Mouse (Mus musculus): Measurements from ENCODE around the gene Olfr1105. TPM values are rescaled to one million over a fixed set of nuclear protein-coding genes. Genes with fewer than 3 reads are reported as not detected.

Gene Olfr1105
- not detected in 2 replicates for polyA plus RNA-seq (2014; fragmentation: Nextera tagmentation; extraction: Ambion mirVana)

GRCm38 (mm10) chr2:87036431-87036830, at the start of gene Olfr1105:
Gene Olfr1105, minus strand, starts transcription at chr2:87036531.
- Histone ChIP-seq H3K4me1 (replicated peaks; ENCODE audit: control insufficient read depth, insufficient read depth, low read length) (no peaks in the 10 kb centered on the region), H3K9ac (ENCODE audit: low read depth, low read length) (no peak within 1 kb of the TSS), H3K4me2 (replicated peaks; ENCODE audit: low read depth, low read length) (no peak within 1 kb of the TSS), H3K9me3 (ENCODE audit: control insufficient read depth, low read length) (no peaks in the 10 kb centered on the region), H3K27me3 (ENCODE audit: control insufficient read depth, insufficient read depth, low read length) (no peaks in the 10 kb centered on the region), H3K4me3 (ENCODE audit: low read depth, low read length) (no peak within 1 kb of the TSS), H3K27ac (ENCODE audit: low read depth, low read length) (no peak within 1 kb of the TSS), H3K36me3 (ENCODE audit: control insufficient read depth, insufficient read depth, low read length) (no peaks in the 10 kb centered on the region)
- ATAC-seq (ENCODE audit: low FRiP score) (no peak), DNase-seq (ENCODE audit: low spot score) (no peak)

DNA sequence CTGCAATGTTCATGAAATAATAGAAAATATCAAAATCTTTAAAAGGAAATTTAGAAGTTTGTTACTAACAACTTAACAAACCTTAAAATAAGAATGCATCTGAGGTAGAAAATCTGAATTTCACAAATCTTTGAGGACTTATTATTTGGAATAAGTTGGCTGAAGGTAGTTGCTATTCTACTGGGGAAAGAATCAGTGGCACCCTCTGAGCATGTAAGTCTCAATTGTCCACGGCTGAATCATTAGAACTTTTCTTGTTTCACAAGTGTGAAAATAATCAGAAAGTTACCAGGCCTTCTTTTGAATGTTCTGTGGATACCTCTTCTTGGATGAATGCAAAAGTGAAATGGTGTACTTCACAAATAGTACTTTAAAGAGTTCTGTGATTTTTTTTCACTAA, 39.4 kb upstream of the Olfr1105 start, which contains the start of gene Olfr1107:
Gene Olfr1107 (minus strand): TSS at position 101 of the 400 bp plus-strand sequence.
- H3K9ac ChIP-seq (ENCODE audit: low read depth, low read length): no peak within 1 kb of the TSS
- WGBS: 83% methylated on average over 1 of the region's 1 CpGs
- no peak for ATAC-seq (ENCODE audit: low FRiP score)

GRCm38 (mm10) chr2:87052173-87052572, 15.8 kb upstream of the Olfr1105 start, which contains the start of gene Olfr1106:
Gene Olfr1106, minus strand, starts transcription at chr2:87052273.
- Histone ChIP-seq H3K27me3 (ENCODE audit: control insufficient read depth, insufficient read depth, low read length) (no peaks in the 10 kb centered on the region), H3K27ac (ENCODE audit: low read depth, low read length) (no peak within 1 kb of the TSS), H3K36me3 (ENCODE audit: control insufficient read depth, insufficient read depth, low read length) (no peaks in the 10 kb centered on the region), H3K4me3 (ENCODE audit: low read depth, low read length) (no peak within 1 kb of the TSS), H3K9me3 (ENCODE audit: control insufficient read depth, low read length) (no peaks in the 10 kb centered on the region), H3K4me2 (replicated peaks; ENCODE audit: low read depth, low read length) (no peak within 1 kb of the TSS), H3K9ac (ENCODE audit: low read depth, low read length) (no peak within 1 kb of the TSS), H3K4me1 (replicated peaks; ENCODE audit: control insufficient read depth, insufficient read depth, low read length) (no peaks in the 10 kb centered on the region)
- 80% methylated on average over 1 of the region's 1 CpGs for WGBS
- ATAC-seq (ENCODE audit: low FRiP score): no peak
- no peak for DNase-seq (ENCODE audit: low spot score)

More for the DNA sequence above, 39.4 kb upstream of the Olfr1105 start, which contains the start of gene Olfr1107:
- Histone ChIP-seq H3K4me3 (ENCODE audit: low read depth, low read length) (no peak within 1 kb of the TSS), H3K36me3 (ENCODE audit: control insufficient read depth, insufficient read depth, low read length) (no peaks in the 10 kb centered on the region), H3K27ac (ENCODE audit: low read depth, low read length) (no peak within 1 kb of the TSS), H3K4me2 (replicated peaks; ENCODE audit: low read depth, low read length) (no peak within 1 kb of the TSS), H3K4me1 (replicated peaks; ENCODE audit: control insufficient read depth, insufficient read depth, low read length) (no peaks in the 10 kb centered on the region), H3K9me3 (ENCODE audit: control insufficient read depth, low read length) (no peaks in the 10 kb centered on the region), H3K27me3 (ENCODE audit: control insufficient read depth, insufficient read depth, low read length) (no peaks in the 10 kb centered on the region)
- no peak for DNase-seq (ENCODE audit: low spot score)

GRCm38 (mm10) chr2:87026980-87027379, 9.4 kb downstream of the Olfr1105 start, which contains the start of gene Olfr1104:
Gene Olfr1104, minus strand, starts transcription at chr2:87027080.
- H3K9ac ChIP-seq (ENCODE audit: low read depth, low read length): no peak within 1 kb of the TSS
- no peak within 1 kb of the TSS for H3K4me2 ChIP-seq (replicated peaks; ENCODE audit: low read depth, low read length)
- H3K27ac ChIP-seq (ENCODE audit: low read depth, low read length): no peak within 1 kb of the TSS
- H3K4me3 ChIP-seq (ENCODE audit: low read depth, low read length): no peak within 1 kb of the TSS
- H3K27me3 ChIP-seq (ENCODE audit: control insufficient read depth, insufficient read depth, low read length): no peaks in the 10 kb centered on the region
- DNase-seq (ENCODE audit: low spot score) (no peak), ATAC-seq (ENCODE audit: low FRiP score) (no peak)
- H3K36me3 ChIP-seq (ENCODE audit: control insufficient read depth, insufficient read depth, low read length): no peaks in the 10 kb centered on the region
- H3K4me1 ChIP-seq (replicated peaks; ENCODE audit: control insufficient read depth, insufficient read depth, low read length): no peaks in the 10 kb centered on the region
- WGBS: 89% methylated on average over 1 of the region's 1 CpGs
- H3K9me3 ChIP-seq (ENCODE audit: control insufficient read depth, low read length): no peaks in the 10 kb centered on the region

- DNase-seq (ENCODE audit: low spot score) (no peak), ATAC-seq (ENCODE audit: low FRiP score) (no peak)
- no peaks in the 10 kb centered on the region for H3K36me3 ChIP-seq (ENCODE audit: control insufficient read depth, insufficient read depth, low read length)
- H3K4me1 ChIP-seq (replicated peaks; ENCODE audit: control insufficient read depth, insufficient read depth, low read length): no peaks in the 10 kb centered on the region
- no peaks in the 10 kb centered on the region for H3K9me3 ChIP-seq (ENCODE audit: control insufficient read depth, low read length)
- no peaks in the 10 kb centered on the region for H3K27me3 ChIP-seq (ENCODE audit: control insufficient read depth, insufficient read depth, low read length)
- H3K4me3 ChIP-seq (ENCODE audit: low read depth, low read length): no peak within 1 kb of the TSS
- H3K4me2 ChIP-seq (replicated peaks; ENCODE audit: low read depth, low read length): no peak within 1 kb of the TSS
- no peak within 1 kb of the TSS for H3K27ac ChIP-seq (ENCODE audit: low read depth, low read length)
- no peak within 1 kb of the TSS for H3K9ac ChIP-seq (ENCODE audit: low read depth, low read length)
Measured at GRCm38 (mm10) chr2:86998098-86998497, 38.2 kb downstream of the Olfr1105 start, which contains the start of gene Olfr1102. Gene Olfr1102, plus strand, starts transcription at chr2:86998398.

DNA sequence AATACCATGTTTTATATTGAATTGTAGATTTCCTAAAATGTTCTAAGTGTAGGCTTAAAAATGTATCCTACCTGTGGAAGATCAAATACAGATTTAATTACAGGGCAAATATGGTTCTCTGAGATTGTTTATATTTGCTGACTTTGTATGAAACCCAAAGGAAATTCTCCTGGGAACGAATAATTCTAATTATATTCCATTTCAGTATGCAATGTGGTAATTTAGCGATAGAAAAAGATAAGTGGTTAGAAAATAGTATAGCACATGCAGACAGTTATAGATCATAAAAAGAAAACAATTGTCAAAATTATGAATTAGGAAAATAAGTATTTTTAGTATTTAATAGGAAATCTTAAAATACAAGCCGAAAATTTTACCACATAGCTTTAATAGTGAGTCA, 45.2 kb downstream of the Olfr1105 start, which contains the start of gene Olfr1101:
Gene Olfr1101 (minus strand): TSS at position 101 of the 400 bp plus-strand sequence.
- 87% methylated on average over 3 of the region's 3 CpGs for WGBS

More for the DNA sequence above, 45.2 kb downstream of the Olfr1105 start, which contains the start of gene Olfr1101:
- Histone ChIP-seq H3K9ac (ENCODE audit: low read depth, low read length) (no peak within 1 kb of the TSS), H3K4me1 (replicated peaks; ENCODE audit: control insufficient read depth, insufficient read depth, low read length) (no peaks in the 10 kb centered on the region), H3K27ac (ENCODE audit: low read depth, low read length) (no peak within 1 kb of the TSS), H3K27me3 (ENCODE audit: control insufficient read depth, insufficient read depth, low read length) (no peaks in the 10 kb centered on the region), H3K4me3 (ENCODE audit: low read depth, low read length) (no peak within 1 kb of the TSS), H3K4me2 (replicated peaks; ENCODE audit: low read depth, low read length) (no peak within 1 kb of the TSS), H3K9me3 (ENCODE audit: control insufficient read depth, low read length) (no peaks in the 10 kb centered on the region), H3K36me3 (ENCODE audit: control insufficient read depth, insufficient read depth, low read length) (no peaks in the 10 kb centered on the region)
- ATAC-seq (ENCODE audit: low FRiP score) (no peak), DNase-seq (ENCODE audit: low spot score) (no peak)

Other genes with a start within 250 kb of the Olfr1105 start
- not detected in 2 replicates for gene Olfr141, start 226.5 kb downstream of the Olfr1105 start, polyA plus RNA-seq (2014; fragmentation: Nextera tagmentation; extraction: Ambion mirVana)
- gene Olfr1094, start 211.9 kb downstream of the Olfr1105 start, polyA plus RNA-seq (2014; fragmentation: Nextera tagmentation; extraction: Ambion mirVana): not detected in 2 replicates
- not detected in 2 replicates for gene Olfr1095, start 184.8 kb downstream of the Olfr1105 start, polyA plus RNA-seq (2014; fragmentation: Nextera tagmentation; extraction: Ambion mirVana)
- gene Gm13723, start 161.7 kb downstream of the Olfr1105 start, polyA plus RNA-seq (2014; fragmentation: Nextera tagmentation; extraction: Ambion mirVana): not detected in 2 replicates
- not detected in 2 replicates for gene Olfr1097, start 144.3 kb downstream of the Olfr1105 start, polyA plus RNA-seq (2014; fragmentation: Nextera tagmentation; extraction: Ambion mirVana)
- gene Olfr1098, start 112.0 kb downstream of the Olfr1105 start, polyA plus RNA-seq (2014; fragmentation: Nextera tagmentation; extraction: Ambion mirVana): not detected in 2 replicates
- not detected in 2 replicates for gene Olfr1099, start 75.8 kb downstream of the Olfr1105 start, polyA plus RNA-seq (2014; fragmentation: Nextera tagmentation; extraction: Ambion mirVana)
- gene Olfr1100, start 56.6 kb downstream of the Olfr1105 start, polyA plus RNA-seq (2014; fragmentation: Nextera tagmentation; extraction: Ambion mirVana): not detected in 2 replicates
- not detected in 2 replicates for gene Olfr1101, start 45.3 kb downstream of the Olfr1105 start, polyA plus RNA-seq (2014; fragmentation: Nextera tagmentation; extraction: Ambion mirVana)
- gene Olfr1102, start 38.1 kb downstream of the Olfr1105 start, polyA plus RNA-seq (2014; fragmentation: Nextera tagmentation; extraction: Ambion mirVana): not detected in 2 replicates
- not detected in 2 replicates for gene Olfr1104, start 9.5 kb downstream of the Olfr1105 start, polyA plus RNA-seq (2014; fragmentation: Nextera tagmentation; extraction: Ambion mirVana)
- not detected in 2 replicates for gene Olfr1106, start 15.7 kb upstream of the Olfr1105 start, polyA plus RNA-seq (2014; fragmentation: Nextera tagmentation; extraction: Ambion mirVana)
- gene Olfr1107, start 39.3 kb upstream of the Olfr1105 start, polyA plus RNA-seq (2014; fragmentation: Nextera tagmentation; extraction: Ambion mirVana): not detected in 2 replicates
- not detected in 2 replicates for gene Olfr1109, start 59.5 kb upstream of the Olfr1105 start, polyA plus RNA-seq (2014; fragmentation: Nextera tagmentation; extraction: Ambion mirVana)
- gene Olfr259, start 78.0 kb upstream of the Olfr1105 start, polyA plus RNA-seq (2014; fragmentation: Nextera tagmentation; extraction: Ambion mirVana): not detected in 2 replicates
- not detected in 2 replicates for gene Olfr1110, start 103.8 kb upstream of the Olfr1105 start, polyA plus RNA-seq (2014; fragmentation: Nextera tagmentation; extraction: Ambion mirVana)
- gene Olfr1111, start 116.1 kb upstream of the Olfr1105 start, polyA plus RNA-seq (2014; fragmentation: Nextera tagmentation; extraction: Ambion mirVana): not detected in 2 replicates
- not detected in 2 replicates for gene Olfr1112, start 151.3 kb upstream of the Olfr1105 start, polyA plus RNA-seq (2014; fragmentation: Nextera tagmentation; extraction: Ambion mirVana)
- gene Olfr1113, start 172.4 kb upstream of the Olfr1105 start, polyA plus RNA-seq (2014; fragmentation: Nextera tagmentation; extraction: Ambion mirVana): not detected in 2 replicates
- not detected in 2 replicates for gene Olfr1115, start 211.5 kb upstream of the Olfr1105 start, polyA plus RNA-seq (2014; fragmentation: Nextera tagmentation; extraction: Ambion mirVana)
- not detected in 2 replicates for gene Olfr1116, start 231.0 kb upstream of the Olfr1105 start, polyA plus RNA-seq (2014; fragmentation: Nextera tagmentation; extraction: Ambion mirVana)

All from hindbrain, embryonic 11.5 days (tissue).